Mouse (Mus musculus) liver, embryonic 13.5 days (tissue): Measurements from ENCODE around the gene Bcl11a. TPM values are rescaled to one million over a fixed set of nuclear protein-coding genes. Genes with fewer than 3 reads are reported as not detected.

Source experiments
- ATAC-seq: fragments of 200-750 bp; cut with Nextera tagmentation; 2 replicates; pipeline ENCODE4 v1.8.0; 2017; ENCODE audit warnings: low read depth, mild to moderate bottlenecking, moderate number of reproducible peaks, moderate library complexity
- DNase-seq: peaks from one replicate; pipeline ENCODE4 v3.0.0; 2022
- H3K27ac ChIP-seq: fragments of 300-500 bp; sonication (generic); 2 replicates; pipeline ENCODE4 v1.5.1; 2015; ENCODE audit warnings: moderate library complexity, mild to moderate bottlenecking, inconsistent platforms
- H3K27me3 ChIP-seq: fragments of 300-500 bp; sonication (generic); 2 replicates; pipeline ENCODE4 v1.6.1; 2015; ENCODE audit warnings: mild to moderate bottlenecking, inconsistent platforms
- H3K36me3 ChIP-seq: fragments of 300-500 bp; sonication (generic); 2 replicates; pipeline ENCODE4 v1.6.1; 2015; ENCODE audit warnings: mild to moderate bottlenecking, inconsistent platforms
- H3K4me1 ChIP-seq: fragments of 300-500 bp; sonication (generic); replicated peaks from 2 replicates; pipeline ENCODE4 v1.6.1; 2015; ENCODE audit warnings: inconsistent platforms
- H3K4me2 ChIP-seq: fragments of 300-500 bp; sonication (generic); 2 replicates; pipeline ENCODE4 v1.6.1; 2015; ENCODE audit warnings: inconsistent platforms, mild to moderate bottlenecking, moderate library complexity
- H3K4me3 ChIP-seq: fragments of 300-500 bp; sonication (generic); replicated peaks from 2 replicates; pipeline ENCODE4 v1.5.1; 2015; ENCODE audit warnings: mild to moderate bottlenecking, inconsistent platforms
- H3K9ac ChIP-seq: fragments of 300-500 bp; sonication (generic); 2 replicates; pipeline ENCODE4 v1.6.1; 2015; ENCODE audit warnings: mild to moderate bottlenecking, inconsistent platforms
- H3K9me3 ChIP-seq: fragments of 300-500 bp; sonication (generic); replicated peaks from 2 replicates; pipeline ENCODE4 v1.6.1; 2016; ENCODE audit warnings: inconsistent platforms
- WGBS: fragments of 180-500 bp; shearing (Covaris S2); methylation state at CpG from one replicate; pipeline ENCODE4 v1.1.7; 2015; ENCODE audit not compliant: insufficient replicate concordance; 5-methylcytosine and 5-hydroxymethylcytosine counted together
- polyA plus RNA-seq: library from polyadenylated mRNA; unstranded; fragments of >200 nt; fragmentation: Nextera tagmentation; extraction: Ambion mirVana; gene quantifications from 2 replicates; pipeline ENCODE4 v1.2.1, GENCODE M21; 2015

Gene Bcl11a
- polyA plus RNA-seq, 1 experiment from 2014 or later = 37.9 TPM

DNA sequence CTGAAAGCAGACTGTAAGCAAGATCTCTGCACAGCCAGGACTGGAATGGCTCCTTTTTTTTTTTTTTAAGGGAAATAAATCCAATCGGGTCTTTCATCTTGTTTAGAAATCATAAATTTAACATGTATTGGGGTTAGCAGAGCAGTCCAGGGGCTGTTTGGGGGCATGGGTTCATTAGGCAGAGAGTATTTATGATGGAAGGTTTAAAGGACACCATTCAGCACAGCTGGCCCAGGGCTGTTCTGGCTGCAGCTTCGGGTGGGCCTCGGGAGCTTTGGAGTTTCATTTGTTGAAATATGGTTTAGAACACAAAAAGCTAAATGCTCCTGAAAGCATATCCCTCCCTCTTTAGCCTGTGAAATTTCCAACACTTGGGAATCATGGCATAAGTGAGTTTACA is 112.6 kb downstream of the Bcl11a start:
- Histone ChIP-seq H3K36me3 (no peaks in the 10 kb centered on the region), H3K27ac (no peak overlapping the region), H3K4me1 (no peaks in the 10 kb centered on the region), H3K4me3 (no peak overlapping the region), H3K9me3 (no peaks in the 10 kb centered on the region), H3K27me3 (no peaks in the 10 kb centered on the region), H3K9ac (no peak overlapping the region), H3K4me2 (no peak overlapping the region)
- DNase-seq (no peak), ATAC-seq (no peak)
- WGBS = 61% methylated on average over 3 of the region's 3 CpGs

DNA sequence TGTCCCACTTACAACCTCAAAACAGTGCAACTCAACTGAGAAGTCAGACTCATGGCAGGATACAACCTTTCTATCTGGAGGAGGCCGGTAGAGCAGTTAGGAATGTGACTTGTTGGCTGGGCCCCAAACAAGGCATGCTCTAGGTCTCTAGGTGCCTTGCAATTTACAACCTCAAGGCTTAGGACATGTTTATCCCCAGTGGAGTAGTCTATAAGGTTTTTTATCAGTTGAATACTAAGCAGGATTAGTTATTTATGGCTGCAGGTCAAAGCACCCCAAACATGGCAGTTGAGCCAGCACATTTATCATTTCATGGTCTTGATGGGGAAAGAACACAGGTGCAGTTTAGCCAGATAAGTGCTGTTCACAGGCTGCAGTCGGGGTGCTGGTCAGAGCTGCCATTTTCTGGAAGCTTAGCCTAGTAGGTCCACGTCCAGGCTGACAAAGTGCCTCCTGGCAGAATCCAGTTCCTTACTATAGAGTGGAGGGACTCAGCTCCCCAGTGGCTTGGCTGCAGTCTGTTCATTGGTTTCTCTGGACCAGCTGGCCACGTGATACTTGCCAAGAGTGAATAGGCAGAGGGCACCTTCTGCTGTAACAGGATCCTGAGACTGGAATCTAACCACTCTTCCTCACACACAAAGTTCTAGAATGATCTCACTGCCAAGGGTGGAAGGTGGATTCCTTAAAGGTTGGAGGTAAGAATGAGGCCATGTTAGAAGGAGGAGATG is 118.8 kb downstream of the Bcl11a start:
- H3K4me3 ChIP-seq = no peak overlapping the region
- H3K36me3 ChIP-seq = no peaks in the 10 kb centered on the region
- no peaks in the 10 kb centered on the region for H3K9me3 ChIP-seq
- H3K9ac ChIP-seq = no peak overlapping the region
- H3K4me1 ChIP-seq = no peaks in the 10 kb centered on the region
- H3K27me3 ChIP-seq = 0 out of 2 replicates have a peak, but pooled peaks cover 4% of the 10 kb centered on the region
- H3K27ac ChIP-seq = no peak overlapping the region
- ATAC-seq (no peak), DNase-seq (no peak)
- WGBS = 51% methylated on average over 4 of the region's 4 CpGs
- H3K4me2 ChIP-seq = no peak overlapping the region

DNA sequence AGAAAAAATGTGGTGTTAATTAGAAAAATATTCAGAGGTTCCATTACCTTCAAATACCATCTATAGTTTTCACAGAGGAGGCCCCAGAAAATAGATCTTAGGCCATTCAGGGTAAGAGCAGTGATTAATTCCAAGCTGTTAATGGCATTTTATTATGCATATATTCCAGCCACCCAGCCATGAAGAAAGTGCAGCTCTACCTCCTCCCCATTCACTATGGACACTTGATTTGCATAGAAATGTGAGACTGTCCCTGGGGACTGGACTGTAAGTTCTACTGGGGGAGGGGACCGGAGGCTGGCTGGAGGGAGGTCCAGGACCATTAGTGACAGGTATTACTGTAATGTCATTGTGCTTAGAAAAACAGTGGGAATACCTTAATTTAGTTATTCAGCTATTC is 119.6 kb downstream of the Bcl11a start:
- Histone ChIP-seq H3K9me3 (no peaks in the 10 kb centered on the region), H3K36me3 (no peaks in the 10 kb centered on the region), H3K27me3 (0 out of 2 replicates have a peak, but pooled peaks cover 4% of the 10 kb centered on the region), H3K27ac (no peak overlapping the region), H3K9ac (no peak overlapping the region), H3K4me1 (peaks cover 5% of the 10 kb centered on the region), H3K4me3 (no peak overlapping the region), H3K4me2 (no peak overlapping the region)
- 81% methylated on average over 1 of the region's 1 CpGs for WGBS
- ATAC-seq (no peak), DNase-seq (no peak)

DNA sequence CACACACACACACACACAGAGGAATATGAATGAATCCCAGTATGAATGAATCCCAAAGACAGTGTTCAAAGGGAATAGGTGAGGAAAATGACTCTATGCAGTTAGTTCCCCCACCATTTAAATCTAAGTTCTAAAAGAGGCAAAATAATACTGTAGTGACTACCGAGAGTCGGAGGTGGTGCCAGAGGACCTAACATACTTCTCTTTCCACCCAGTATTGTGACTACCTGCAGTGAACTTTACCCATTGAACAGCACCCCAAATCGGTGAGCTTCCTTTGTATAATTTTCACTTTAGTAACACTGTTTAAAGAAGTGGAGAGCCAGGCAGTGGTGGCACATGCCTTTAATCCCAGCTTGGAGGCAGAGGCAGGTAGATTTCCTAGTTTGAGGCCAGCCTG is 121.7 kb downstream of the Bcl11a start:
- DNase-seq (no peak), ATAC-seq (no peak)
- 62% methylated on average over 3 of the region's 3 CpGs for WGBS

DNA sequence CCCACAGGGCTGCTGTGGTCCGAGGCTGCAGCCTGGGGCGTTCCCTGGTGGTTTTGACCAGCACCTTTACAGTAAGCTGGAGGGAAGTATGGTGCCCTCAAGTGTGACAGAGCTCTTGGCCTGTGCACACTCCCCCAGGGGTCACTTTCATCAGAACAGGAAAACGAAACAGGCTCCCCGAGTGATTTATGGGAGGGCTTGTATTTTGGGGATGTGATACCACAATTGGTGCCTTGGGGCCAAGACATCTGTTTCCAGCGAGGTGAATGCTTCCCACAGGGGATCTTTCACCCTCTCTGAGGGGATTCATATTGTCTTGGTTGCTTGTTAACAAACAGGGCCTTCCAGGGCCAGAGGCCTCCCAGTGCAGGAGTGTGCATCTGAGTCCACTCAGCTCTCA is 122.5 kb downstream of the Bcl11a start:
- 34% methylated on average over 5 of the region's 5 CpGs for WGBS
- no peak overlapping the region for H3K4me3 ChIP-seq
- peaks cover 6% of the 10 kb centered on the region for H3K4me1 ChIP-seq
- DNase-seq (no peak), ATAC-seq (no peak; the same call in 1 of the 2 replicates)
- H3K9ac ChIP-seq = no peak overlapping the region
- no peaks in the 10 kb centered on the region for H3K36me3 ChIP-seq
- H3K27me3 ChIP-seq = 0 out of 2 replicates have a peak, but pooled peaks cover 4% of the 10 kb centered on the region
- no peak overlapping the region for H3K27ac ChIP-seq
- H3K9me3 ChIP-seq = no peaks in the 10 kb centered on the region
- no peak overlapping the region for H3K4me2 ChIP-seq

More for the DNA sequence above, 121.7 kb downstream of the Bcl11a start:
- no peaks in the 10 kb centered on the region for H3K36me3 ChIP-seq
- H3K4me1 ChIP-seq = peaks cover 6% of the 10 kb centered on the region
- no peak overlapping the region for H3K4me3 ChIP-seq
- H3K9me3 ChIP-seq = no peaks in the 10 kb centered on the region
- 0 out of 2 replicates have a peak, but pooled peaks cover 4% of the 10 kb centered on the region for H3K27me3 ChIP-seq
- no peak overlapping the region for H3K4me2 ChIP-seq
- H3K9ac ChIP-seq = no peak overlapping the region
- H3K27ac ChIP-seq = no peak overlapping the region

DNA sequence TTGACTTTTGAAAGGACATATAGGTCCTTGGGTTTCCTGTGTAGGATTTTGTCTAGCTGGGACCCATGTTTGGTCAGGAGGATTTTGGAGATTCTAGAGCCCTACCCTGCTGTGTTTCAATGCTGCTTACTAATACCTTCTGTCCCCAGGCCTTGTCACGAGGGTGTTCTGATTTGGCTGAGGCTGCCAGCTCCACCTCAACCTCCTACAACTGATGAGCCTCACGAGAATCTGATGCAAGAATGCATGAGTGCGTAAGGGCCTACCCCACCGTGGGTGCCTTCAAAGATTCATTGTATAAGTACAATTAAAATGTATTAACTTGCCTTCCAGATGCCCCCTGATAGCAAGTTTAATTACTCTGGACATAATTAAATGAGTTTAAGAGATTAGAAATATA is 123.4 kb downstream of the Bcl11a start:
- no peaks in the 10 kb centered on the region for H3K36me3 ChIP-seq
- no peak overlapping the region for H3K9ac ChIP-seq
- DNase-seq (no peak), ATAC-seq (no peak)
- H3K27me3 ChIP-seq = 0 out of 2 replicates have a peak, but pooled peaks cover 4% of the 10 kb centered on the region
- H3K4me2 ChIP-seq = no peak overlapping the region
- H3K9me3 ChIP-seq = no peaks in the 10 kb centered on the region
- peaks cover 6% of the 10 kb centered on the region for H3K4me1 ChIP-seq
- 67% methylated on average over 4 of the region's 4 CpGs for WGBS
- no peak overlapping the region for H3K4me3 ChIP-seq
- H3K27ac ChIP-seq = no peak overlapping the region

DNA sequence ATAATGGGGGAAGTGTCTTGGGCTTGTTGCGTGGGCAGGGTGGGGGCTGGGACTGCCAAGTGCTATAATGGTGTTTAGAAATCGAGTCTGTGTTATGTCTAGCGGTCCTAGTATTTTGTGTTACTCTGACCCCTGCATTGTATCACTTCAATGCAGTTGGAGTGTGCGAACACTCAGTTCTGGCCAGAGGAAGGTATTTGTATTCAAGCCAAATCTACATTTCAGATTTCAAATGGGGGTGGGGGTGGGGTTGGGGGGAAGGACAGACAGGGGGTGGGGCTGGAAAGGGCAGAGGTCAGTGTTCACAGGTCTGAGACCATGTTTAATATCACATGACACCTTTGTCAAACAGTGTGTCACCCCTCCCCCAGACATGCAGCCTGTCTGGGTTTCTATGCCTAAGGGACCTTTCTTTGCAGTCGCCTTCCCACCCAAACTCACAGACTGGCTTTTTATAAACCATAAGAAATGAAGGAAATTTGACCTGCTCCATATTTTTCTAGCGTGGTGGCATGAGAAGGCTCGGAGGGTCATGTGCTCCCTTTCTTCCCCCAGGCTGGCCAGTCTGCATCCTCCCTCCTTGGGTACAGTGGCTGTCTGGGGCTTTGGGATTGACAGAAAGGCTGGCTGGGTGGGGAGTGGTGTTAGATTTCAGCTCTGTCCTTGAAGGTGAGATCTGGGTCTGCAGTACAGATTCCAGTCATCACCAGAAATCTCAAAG is 124.9 kb downstream of the Bcl11a start:
- WGBS = 46% methylated on average over 7 of the region's 7 CpGs
- no peak overlapping the region for H3K9ac ChIP-seq
- no peak overlapping the region for H3K27ac ChIP-seq
- ATAC-seq = no peak
- H3K4me1 ChIP-seq = peaks cover 6% of the 10 kb centered on the region
- no peak overlapping the region for H3K4me3 ChIP-seq
- H3K27me3 ChIP-seq = 0 out of 2 replicates have a peak, but pooled peaks cover 4% of the 10 kb centered on the region
- H3K9me3 ChIP-seq = no peaks in the 10 kb centered on the region
- DNase-seq = no peak
- no peaks in the 10 kb centered on the region for H3K36me3 ChIP-seq
- no peak overlapping the region for H3K4me2 ChIP-seq

DNA sequence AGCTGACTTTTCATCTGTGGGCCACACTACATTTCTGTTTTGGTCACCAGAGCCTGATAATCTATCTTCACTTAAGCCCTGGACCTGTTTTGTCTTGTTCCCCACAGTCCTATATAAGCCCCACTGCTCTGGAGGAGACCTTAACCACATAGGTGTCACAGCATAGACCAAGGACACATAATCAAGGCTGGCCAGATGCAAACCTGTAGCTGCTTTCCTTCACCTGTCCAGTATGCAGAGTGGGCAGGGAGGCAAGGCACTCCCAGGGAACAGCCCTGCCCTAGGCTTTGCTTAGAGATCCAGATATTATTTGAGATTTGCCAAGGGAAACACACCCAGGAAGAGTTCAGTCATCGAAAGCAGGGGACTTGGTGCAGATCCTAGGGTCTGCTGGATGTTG is 125.6 kb downstream of the Bcl11a start:
- no peak overlapping the region for H3K27ac ChIP-seq
- peaks cover 6% of the 10 kb centered on the region for H3K4me1 ChIP-seq
- ATAC-seq (no peak), DNase-seq (no peak)
- H3K9ac ChIP-seq = no peak overlapping the region
- no peaks in the 10 kb centered on the region for H3K9me3 ChIP-seq
- no peak overlapping the region for H3K4me2 ChIP-seq
- H3K27me3 ChIP-seq = 0 out of 2 replicates have a peak, but pooled peaks cover 4% of the 10 kb centered on the region
- WGBS = 72% methylated on average over 1 of the region's 1 CpGs
- no peak overlapping the region for H3K4me3 ChIP-seq
- no peaks in the 10 kb centered on the region for H3K36me3 ChIP-seq

DNA sequence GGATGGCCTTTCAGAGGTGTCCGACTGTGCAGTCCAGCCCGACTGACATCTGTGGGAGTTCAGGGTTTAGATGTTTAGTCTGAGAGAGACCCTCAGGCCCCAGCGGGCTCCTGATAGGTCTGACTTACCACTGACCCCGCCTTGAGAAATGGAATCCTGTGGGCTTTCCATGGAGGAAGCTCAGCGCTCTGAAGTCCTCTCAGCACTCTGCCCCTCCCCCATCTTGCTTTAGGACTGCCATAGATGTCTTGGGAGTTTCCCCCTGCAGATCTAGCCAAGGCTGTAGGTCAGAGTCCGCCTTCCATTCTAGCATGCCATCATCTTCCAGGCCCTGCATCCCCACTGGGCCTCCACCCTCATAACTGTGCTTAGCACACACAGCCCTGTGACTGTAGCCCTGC is 131.1 kb downstream of the Bcl11a start:
- 51% methylated on average over 6 of the region's 6 CpGs for WGBS
- Histone ChIP-seq H3K9me3 (no peaks in the 10 kb centered on the region), H3K4me3 (no peak overlapping the region), H3K9ac (no peak overlapping the region), H3K4me1 (no peaks in the 10 kb centered on the region; the same call in 1 of the 2 replicates), H3K27me3 (no peaks in the 10 kb centered on the region), H3K4me2 (no peak overlapping the region), H3K27ac (no peak overlapping the region), H3K36me3 (no peaks in the 10 kb centered on the region)
- ATAC-seq (no peak; the same call in 1 of the 2 replicates), DNase-seq (no peak)

DNA sequence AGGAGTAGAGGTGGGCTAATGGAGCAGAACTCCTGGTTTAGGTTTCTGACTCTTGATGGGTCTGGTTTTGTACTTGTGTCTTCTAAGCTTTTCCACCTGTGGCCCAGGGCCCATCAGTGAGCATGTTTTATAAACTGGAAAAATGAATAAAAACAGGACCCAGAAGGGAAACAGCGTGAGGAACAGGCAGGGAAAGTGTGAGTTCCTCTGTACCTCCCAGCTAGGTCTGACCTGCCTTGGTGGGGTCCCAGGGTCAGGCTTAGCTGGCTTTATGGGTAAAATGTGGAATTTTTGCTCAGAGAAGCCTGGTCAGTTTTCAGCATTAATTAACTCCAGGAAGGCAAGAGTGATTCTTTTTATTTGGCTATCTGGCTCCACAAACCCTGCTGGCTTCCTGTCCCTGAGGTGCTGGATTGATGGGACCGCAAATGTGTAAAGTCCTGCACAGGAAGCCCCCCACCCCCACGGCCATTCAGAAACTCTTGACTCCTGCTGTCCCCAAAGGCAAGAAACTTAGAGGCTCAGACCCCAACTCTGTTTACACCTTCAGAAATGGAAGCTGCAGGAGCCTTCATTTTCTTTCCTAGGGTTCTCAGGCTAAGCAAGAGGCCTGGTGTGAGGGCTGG is 136.8 kb downstream of the Bcl11a start:
- 38% methylated on average over 3 of the region's 3 CpGs for WGBS
- H3K9me3 ChIP-seq = no peaks in the 10 kb centered on the region
- H3K27me3 ChIP-seq = no peaks in the 10 kb centered on the region
- peaks cover 6% of the 10 kb centered on the region; the same call in 1 of the 2 replicates for H3K4me1 ChIP-seq
- no peak overlapping the region for H3K27ac ChIP-seq
- H3K9ac ChIP-seq = no peak overlapping the region
- H3K4me2 ChIP-seq = no peak overlapping the region
- no peak for DNase-seq
- no peak overlapping the region for H3K4me3 ChIP-seq
- ATAC-seq = no peak
- no peaks in the 10 kb centered on the region for H3K36me3 ChIP-seq

DNA sequence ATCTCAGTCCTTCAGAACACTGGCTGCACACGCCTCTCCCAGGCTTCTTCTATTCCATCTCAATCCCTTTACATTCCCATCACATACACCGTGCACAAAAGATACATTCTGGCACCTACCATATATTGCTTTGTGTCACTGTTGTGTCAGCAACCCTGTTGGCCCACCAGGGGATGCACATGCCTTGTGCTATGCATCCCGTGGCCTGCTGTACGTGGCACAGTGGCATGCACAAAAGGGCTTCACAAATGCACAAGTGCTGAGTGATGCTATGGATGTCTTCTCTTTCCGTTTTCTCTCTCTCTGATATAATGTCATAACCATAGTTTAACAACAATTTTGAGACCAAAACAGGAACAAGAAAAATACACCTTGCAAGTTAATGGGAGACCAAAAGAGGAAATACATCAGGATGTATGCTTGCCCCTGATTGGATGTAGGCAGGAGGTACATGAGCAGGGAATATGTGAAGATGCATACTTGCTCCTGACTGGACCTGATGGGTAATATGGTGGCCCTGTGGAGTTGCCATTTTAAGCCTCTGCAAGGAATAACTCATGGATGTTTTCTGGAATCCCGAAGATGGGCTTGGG is 140.0 kb downstream of the Bcl11a start:
- H3K4me2 ChIP-seq = no peak overlapping the region
- ATAC-seq (no peak), DNase-seq (no peak)
- H3K9me3 ChIP-seq = no peaks in the 10 kb centered on the region
- no peak overlapping the region for H3K27ac ChIP-seq
- H3K4me1 ChIP-seq = peaks cover 6% of the 10 kb centered on the region; the same call in 1 of the 2 replicates
- H3K36me3 ChIP-seq = no peaks in the 10 kb centered on the region
- no peaks in the 10 kb centered on the region; the same call in 1 of the 2 replicates for H3K27me3 ChIP-seq
- 64% methylated on average over 6 of the region's 6 CpGs for WGBS
- H3K9ac ChIP-seq = no peak overlapping the region
- H3K4me3 ChIP-seq = no peak overlapping the region
